Mouse (Mus musculus): ENCODE measurements around the gene Cblb. TPM values are rescaled to one million over a fixed set of nuclear protein-coding genes. Genes with fewer than 3 reads are reported as not detected.
A peak's percentile ranks its signal among the peaks of the same experiment; 100 is the strongest.

Cblb gene
- 12.4 and 14.5 TPM in 2 replicates for polyA plus RNA-seq (2015; fragmentation: Nextera tagmentation; extraction: Ambion mirVana)

- peak within 1 kb of the TSS; percentile 82 for H3K4me3 ChIP-seq
- H3K27ac ChIP-seq = peak within 1 kb of the TSS; percentile 95
- H3K4me1 ChIP-seq = peaks cover 41% of the 10 kb centered on the region
- under 1% methylated on average over 38 of the region's 38 CpGs for WGBS
- H3K36me3 ChIP-seq (replicated peaks) = 0 out of 2 replicates have a peak, but pooled peaks cover 5% of the 10 kb centered on the region
- no peaks in the 10 kb centered on the region for H3K27me3 ChIP-seq (replicated peaks)
- H3K9ac ChIP-seq = peak within 1 kb of the TSS; percentile 82
- ATAC-seq (replicated peaks) = peak; percentile 100
- peak within 1 kb of the TSS; percentile 59 for H3K4me2 ChIP-seq
- no peaks in the 10 kb centered on the region for H3K9me3 ChIP-seq
These were observed at the start of gene Cblb for GRCm38 (mm10) chr16:52031091-52031689. Cblb (plus strand) TSS chr16:52031225.

DNA sequence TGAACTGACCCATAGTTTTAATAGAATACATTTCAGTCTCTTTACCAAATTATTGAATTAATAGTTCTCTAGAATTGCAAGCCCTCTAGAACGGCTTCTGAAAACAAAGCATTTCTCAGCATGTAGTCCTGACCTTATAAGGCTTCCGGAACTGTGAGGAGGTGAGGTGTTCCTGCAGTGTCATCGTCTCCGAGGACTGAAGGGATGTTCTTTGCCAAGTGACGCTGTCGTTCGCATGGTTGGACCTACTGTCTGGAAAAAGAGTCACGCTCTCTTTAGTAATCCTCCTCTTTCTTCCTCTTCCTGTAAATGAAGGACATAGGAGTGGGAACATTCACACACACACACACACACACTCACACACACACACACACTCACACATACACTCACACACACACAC, 45.6 kb upstream of the Cblb start:
- H3K9ac ChIP-seq = no peak overlapping the region
- ATAC-seq (replicated peaks) = no peak
- no peak overlapping the region for H3K27ac ChIP-seq
- no peaks in the 10 kb centered on the region for H3K27me3 ChIP-seq (replicated peaks)
- no peak overlapping the region for H3K4me2 ChIP-seq
- H3K4me3 ChIP-seq = no peak overlapping the region
- no peaks in the 10 kb centered on the region for H3K36me3 ChIP-seq (replicated peaks)
- 50% methylated on average over 8 of the region's 8 CpGs for WGBS
- no peaks in the 10 kb centered on the region for H3K4me1 ChIP-seq
- H3K9me3 ChIP-seq = no peaks in the 10 kb centered on the region

DNA sequence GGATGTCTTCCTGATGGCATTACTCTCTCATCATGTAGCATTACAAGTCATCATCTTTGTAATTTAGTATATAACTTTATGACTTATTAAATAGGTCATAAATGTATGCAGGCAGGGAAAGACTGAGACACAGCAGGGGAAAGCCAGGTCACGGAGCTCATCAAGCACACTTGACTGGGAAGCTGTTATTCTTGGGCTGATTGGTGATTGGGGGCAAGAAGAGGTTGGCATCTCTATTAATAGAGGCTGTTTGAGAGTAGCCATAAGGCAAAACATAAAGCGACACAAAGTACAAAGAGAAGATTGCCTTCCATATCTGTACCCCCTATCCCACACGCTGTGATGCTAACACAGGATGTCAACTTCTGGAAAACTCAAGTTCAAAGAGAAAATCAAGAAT, 44.8 kb upstream of the Cblb start:
- H3K4me1 ChIP-seq = no peaks in the 10 kb centered on the region
- H3K36me3 ChIP-seq (replicated peaks) = no peaks in the 10 kb centered on the region
- H3K27ac ChIP-seq = no peak overlapping the region
- no peak overlapping the region for H3K4me2 ChIP-seq
- no peak overlapping the region for H3K4me3 ChIP-seq
- ATAC-seq (replicated peaks) = no peak
- no peak overlapping the region for H3K9ac ChIP-seq
- no peaks in the 10 kb centered on the region for H3K9me3 ChIP-seq
- H3K27me3 ChIP-seq (replicated peaks) = no peaks in the 10 kb centered on the region
- 69% methylated on average over 3 of the region's 3 CpGs for WGBS

- no peak overlapping the region for H3K9ac ChIP-seq
- no peak overlapping the region for H3K4me2 ChIP-seq
- no peak for ATAC-seq (replicated peaks)
- no peaks in the 10 kb centered on the region for H3K36me3 ChIP-seq (replicated peaks)
- H3K4me1 ChIP-seq = no peaks in the 10 kb centered on the region
- no peaks in the 10 kb centered on the region for H3K9me3 ChIP-seq
- H3K27me3 ChIP-seq (replicated peaks) = no peaks in the 10 kb centered on the region
- H3K4me3 ChIP-seq = no peak overlapping the region
- 75% methylated on average over 4 of the region's 4 CpGs for WGBS
- H3K27ac ChIP-seq = no peak overlapping the region
These were observed 43.9 kb upstream of the Cblb start for GRCm38 (mm10) chr16:51987085-51987620.

- no peak overlapping the region for H3K4me2 ChIP-seq
- no peak overlapping the region for H3K4me3 ChIP-seq
- no peaks in the 10 kb centered on the region for H3K9me3 ChIP-seq
- H3K36me3 ChIP-seq (replicated peaks) = no peaks in the 10 kb centered on the region
- no peak for ATAC-seq (replicated peaks)
- no peak overlapping the region for H3K9ac ChIP-seq
- no peaks in the 10 kb centered on the region for H3K27me3 ChIP-seq (replicated peaks)
- H3K4me1 ChIP-seq = no peaks in the 10 kb centered on the region
- H3K27ac ChIP-seq = no peak overlapping the region
These were observed 43.0 kb upstream of the Cblb start for GRCm38 (mm10) chr16:51988027-51988426.

DNA sequence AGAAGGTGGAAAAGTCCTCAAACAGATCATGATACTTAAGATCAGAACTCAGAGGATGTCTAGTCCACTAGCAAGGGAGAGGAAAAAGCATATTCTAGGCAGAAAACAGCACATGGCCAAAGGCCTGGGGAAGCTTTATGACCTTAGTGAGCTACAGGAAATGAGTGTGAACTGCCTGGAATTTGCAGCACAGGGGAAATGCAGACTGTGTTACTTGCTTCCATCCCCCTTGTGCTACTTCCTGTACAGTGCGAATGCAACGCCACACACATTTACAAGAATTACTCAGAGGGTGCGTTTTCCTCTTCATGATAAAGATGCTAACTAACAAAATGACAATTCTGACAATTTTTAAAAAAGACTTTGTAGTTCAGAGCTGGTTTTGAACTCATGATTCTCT, 41.8 kb upstream of the Cblb start:
- no peak overlapping the region for H3K9ac ChIP-seq
- WGBS = 89% methylated on average over 3 of the region's 3 CpGs
- no peaks in the 10 kb centered on the region for H3K9me3 ChIP-seq
- no peaks in the 10 kb centered on the region for H3K27me3 ChIP-seq (replicated peaks)
- no peaks in the 10 kb centered on the region for H3K4me1 ChIP-seq
- ATAC-seq (replicated peaks) = no peak
- no peak overlapping the region for H3K27ac ChIP-seq
- no peak overlapping the region for H3K4me3 ChIP-seq
- H3K36me3 ChIP-seq (replicated peaks) = no peaks in the 10 kb centered on the region
- no peak overlapping the region for H3K4me2 ChIP-seq

- Histone ChIP-seq H3K36me3 (replicated peaks) (no peaks in the 10 kb centered on the region), H3K4me1 (no peaks in the 10 kb centered on the region), H3K4me3 (no peak overlapping the region), H3K9ac (no peak overlapping the region), H3K27me3 (replicated peaks) (no peaks in the 10 kb centered on the region), H3K4me2 (no peak overlapping the region), H3K27ac (no peak overlapping the region), H3K9me3 (no peaks in the 10 kb centered on the region)
- WGBS = 92% methylated on average over 3 of the region's 3 CpGs
- no peak for ATAC-seq (replicated peaks)
These were observed 31.0 kb upstream of the Cblb start for GRCm38 (mm10) chr16:52000043-52000442.

GRCm38 (mm10) chr16:52000801-52001200, 30.2 kb upstream of the Cblb start:
- Histone ChIP-seq H3K9me3 (no peaks in the 10 kb centered on the region), H3K27me3 (replicated peaks) (no peaks in the 10 kb centered on the region), H3K9ac (no peak overlapping the region), H3K36me3 (replicated peaks) (no peaks in the 10 kb centered on the region), H3K4me1 (no peaks in the 10 kb centered on the region), H3K4me3 (no peak overlapping the region), H3K4me2 (no peak overlapping the region), H3K27ac (no peak overlapping the region)
- no peak for ATAC-seq (replicated peaks)

- no peak overlapping the region for H3K4me2 ChIP-seq
- no peak overlapping the region for H3K27ac ChIP-seq
- H3K9me3 ChIP-seq = no peaks in the 10 kb centered on the region
- WGBS = 86% methylated on average over 3 of the region's 3 CpGs
- H3K36me3 ChIP-seq (replicated peaks) = no peaks in the 10 kb centered on the region
- no peak overlapping the region for H3K9ac ChIP-seq
- H3K27me3 ChIP-seq (replicated peaks) = no peaks in the 10 kb centered on the region
- no peaks in the 10 kb centered on the region for H3K4me1 ChIP-seq
- ATAC-seq (replicated peaks) = no peak
- H3K4me3 ChIP-seq = no peak overlapping the region
These were observed 24.0 kb upstream of the Cblb start for GRCm38 (mm10) chr16:52007006-52007405.

- 75% methylated on average over 2 of the region's 2 CpGs for WGBS
These were observed 22.6 kb upstream of the Cblb start for GRCm38 (mm10) chr16:52008471-52008870.

DNA sequence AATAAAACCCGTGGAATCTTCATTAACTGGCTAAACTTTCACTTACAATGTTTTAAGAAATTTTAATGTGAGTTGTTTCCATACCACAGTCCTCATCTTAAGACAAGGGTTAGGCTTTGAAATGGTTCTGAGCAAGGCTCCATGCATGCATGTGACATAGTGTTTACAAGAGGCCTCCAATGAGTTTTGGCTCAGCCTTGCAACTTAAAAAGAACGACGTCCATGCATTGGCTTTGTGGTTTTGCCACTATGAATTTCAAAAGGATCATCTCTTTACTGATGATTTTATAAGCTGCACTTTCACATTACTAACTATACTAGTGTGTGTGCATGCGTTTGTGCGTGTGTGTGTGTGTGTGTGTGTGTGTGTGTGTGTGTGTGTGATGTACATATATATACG, 21.6 kb upstream of the Cblb start:
- WGBS = 91% methylated on average over 6 of the region's 6 CpGs
- ATAC-seq (replicated peaks) = no peak

More at GRCm38 (mm10) chr16:52008471-52008870, 22.6 kb upstream of the Cblb start:
- no peaks in the 10 kb centered on the region for H3K4me1 ChIP-seq
- no peaks in the 10 kb centered on the region for H3K9me3 ChIP-seq
- no peak overlapping the region for H3K27ac ChIP-seq
- ATAC-seq (replicated peaks) = no peak
- no peak overlapping the region for H3K4me2 ChIP-seq
- no peaks in the 10 kb centered on the region for H3K36me3 ChIP-seq (replicated peaks)
- H3K27me3 ChIP-seq (replicated peaks) = no peaks in the 10 kb centered on the region
- H3K9ac ChIP-seq = no peak overlapping the region
- no peak overlapping the region for H3K4me3 ChIP-seq

DNA sequence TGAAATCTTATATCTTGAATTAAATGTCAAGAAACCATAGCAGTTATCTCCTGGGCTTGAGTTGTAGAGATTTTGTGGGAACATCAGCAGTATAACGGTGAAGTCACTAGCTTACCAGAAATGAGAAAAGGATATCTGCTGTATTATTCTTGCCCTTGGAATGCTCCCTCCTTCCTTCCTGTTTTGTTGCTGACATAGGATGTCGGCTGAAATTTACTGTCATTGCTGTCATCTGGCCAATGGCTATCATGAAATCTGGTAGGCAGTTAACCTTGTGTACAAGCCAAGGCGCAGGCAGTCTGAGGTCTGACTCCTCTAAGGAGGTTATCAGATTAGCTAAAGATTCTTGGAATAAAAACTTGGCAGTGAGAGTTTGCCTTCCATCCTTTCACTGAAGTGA, 18.0 kb upstream of the Cblb start:
- Histone ChIP-seq H3K36me3 (replicated peaks) (no peaks in the 10 kb centered on the region), H3K9ac (no peak overlapping the region), H3K4me3 (no peak overlapping the region), H3K27me3 (replicated peaks) (no peaks in the 10 kb centered on the region), H3K9me3 (no peaks in the 10 kb centered on the region), H3K4me2 (no peak overlapping the region), H3K4me1 (no peaks in the 10 kb centered on the region), H3K27ac (no peak overlapping the region)
- whole genome bisulfite sequencing = 93% methylated on average over 3 of the region's 3 CpGs
- no peak for ATAC-seq (replicated peaks)

More for the DNA sequence above, 21.6 kb upstream of the Cblb start:
- no peaks in the 10 kb centered on the region for H3K4me1 ChIP-seq
- no peak overlapping the region for H3K4me2 ChIP-seq
- H3K36me3 ChIP-seq (replicated peaks) = no peaks in the 10 kb centered on the region
- no peaks in the 10 kb centered on the region for H3K9me3 ChIP-seq
- no peaks in the 10 kb centered on the region for H3K27me3 ChIP-seq (replicated peaks)
- H3K4me3 ChIP-seq = no peak overlapping the region
- no peak overlapping the region for H3K9ac ChIP-seq
- no peak overlapping the region for H3K27ac ChIP-seq

DNA sequence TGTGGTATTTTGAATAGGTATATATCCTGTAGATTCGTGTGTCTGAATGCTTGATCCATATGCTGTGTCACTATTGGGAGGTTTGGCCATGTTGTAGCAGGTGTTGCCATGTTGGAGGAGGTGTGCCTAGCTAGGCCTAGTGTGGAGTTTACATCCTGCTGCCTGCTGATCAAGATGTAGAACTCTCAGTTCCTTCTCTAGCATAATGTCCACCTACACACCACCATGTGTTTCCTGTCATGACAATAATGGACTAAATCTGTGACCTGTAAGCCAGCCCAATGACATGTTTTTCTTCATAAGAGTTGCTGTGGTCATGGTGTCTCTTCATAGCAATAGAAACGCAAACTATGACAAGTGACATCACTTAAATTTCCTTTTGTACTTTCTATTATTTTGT, 17.2 kb upstream of the Cblb start:
- WGBS = 90% methylated on average over 2 of the region's 2 CpGs

More for the DNA sequence above, 17.2 kb upstream of the Cblb start:
- Histone ChIP-seq H3K36me3 (replicated peaks) (no peaks in the 10 kb centered on the region), H3K27me3 (replicated peaks) (no peaks in the 10 kb centered on the region), H3K4me3 (no peak overlapping the region), H3K9me3 (no peaks in the 10 kb centered on the region), H3K9ac (no peak overlapping the region), H3K4me1 (no peaks in the 10 kb centered on the region), H3K27ac (no peak overlapping the region), H3K4me2 (no peak overlapping the region)
- no peak for ATAC-seq (replicated peaks)

Data from midbrain, embryonic 15.5 days (tissue).